Mouse (Mus musculus) spleen, postnatal 4 days (tissue): ENCODE data around the gene Tsc2.

Source experiments
- DNase-seq, 2 experiments: peaks; one replicate each; pipeline ENCODE4 v3.0.0; 2022; ENCODE audit warnings: low spot score in 2 of 2

Tsc2 gene

GRCm38 (mm10) chr17:24572651-24573245 lies 59.7 kb downstream of the Tsc2 start:
- DNase-seq = no peak

- no peak for DNase-seq
Measured at GRCm38 (mm10) chr17:24569837-24570236, 62.6 kb downstream of the Tsc2 start.

GRCm38 (mm10) chr17:24567034-24567779 lies 65.2 kb downstream of the Tsc2 start:
- DNase-seq = peak; percentile 72 to 86

- no peak for DNase-seq
Measured at GRCm38 (mm10) chr17:24565792-24566191, 66.6 kb downstream of the Tsc2 start.

- DNase-seq = no peak
Measured at GRCm38 (mm10) chr17:24565092-24565491, 67.3 kb downstream of the Tsc2 start.

GRCm38 (mm10) chr17:24564422-24564821 lies 68.0 kb downstream of the Tsc2 start:
- no peak for DNase-seq

- DNase-seq = no peak
Measured at GRCm38 (mm10) chr17:24563638-24564037, 68.8 kb downstream of the Tsc2 start.

GRCm38 (mm10) chr17:24561592-24561991 lies 70.8 kb downstream of the Tsc2 start:
- no peak for DNase-seq

- no peak for DNase-seq
Measured at GRCm38 (mm10) chr17:24560301-24561028, 72.0 kb downstream of the Tsc2 start.

GRCm38 (mm10) chr17:24559146-24559545 lies 73.3 kb downstream of the Tsc2 start:
- DNase-seq = no peak

GRCm38 (mm10) chr17:24558600-24559099 lies 73.8 kb downstream of the Tsc2 start:
- no peak for DNase-seq

GRCm38 (mm10) chr17:24557091-24557490 lies 75.3 kb downstream of the Tsc2 start:
- DNase-seq = no peak

GRCm38 (mm10) chr17:24551050-24551444 lies 81.4 kb downstream of the Tsc2 start:
- no peak for DNase-seq

- peak; percentile 75 to 89 for DNase-seq
Measured at GRCm38 (mm10) chr17:24550416-24551049, 81.9 kb downstream of the Tsc2 start.

GRCm38 (mm10) chr17:24549618-24550415 lies 82.6 kb downstream of the Tsc2 start, which contains the start of gene Pkd1:
Pkd1 (plus strand) TSS chr17:24549834.
- peak; percentile 99 for DNase-seq

GRCm38 (mm10) chr17:24548921-24549617 lies 83.4 kb downstream of the Tsc2 start:
- peak; percentile 71 to 82 for DNase-seq

GRCm38 (mm10) chr17:24548435-24548834 lies 84.0 kb downstream of the Tsc2 start:
- DNase-seq = no peak

- DNase-seq = no peak
Measured at GRCm38 (mm10) chr17:24546234-24546633, 86.2 kb downstream of the Tsc2 start.
